Mouse (Mus musculus): ENCODE results near the gene Tnfrsf13c. TPM values are rescaled to one million over a fixed set of nuclear protein-coding genes. Genes with fewer than 3 reads are reported as not detected.
A peak's percentile ranks its signal among the peaks of the same experiment; 100 is the strongest.

Gene Tnfrsf13c
- total RNA-seq, 2 experiments from 2014 or later = 0.54 to 0.79 TPM

DNA sequence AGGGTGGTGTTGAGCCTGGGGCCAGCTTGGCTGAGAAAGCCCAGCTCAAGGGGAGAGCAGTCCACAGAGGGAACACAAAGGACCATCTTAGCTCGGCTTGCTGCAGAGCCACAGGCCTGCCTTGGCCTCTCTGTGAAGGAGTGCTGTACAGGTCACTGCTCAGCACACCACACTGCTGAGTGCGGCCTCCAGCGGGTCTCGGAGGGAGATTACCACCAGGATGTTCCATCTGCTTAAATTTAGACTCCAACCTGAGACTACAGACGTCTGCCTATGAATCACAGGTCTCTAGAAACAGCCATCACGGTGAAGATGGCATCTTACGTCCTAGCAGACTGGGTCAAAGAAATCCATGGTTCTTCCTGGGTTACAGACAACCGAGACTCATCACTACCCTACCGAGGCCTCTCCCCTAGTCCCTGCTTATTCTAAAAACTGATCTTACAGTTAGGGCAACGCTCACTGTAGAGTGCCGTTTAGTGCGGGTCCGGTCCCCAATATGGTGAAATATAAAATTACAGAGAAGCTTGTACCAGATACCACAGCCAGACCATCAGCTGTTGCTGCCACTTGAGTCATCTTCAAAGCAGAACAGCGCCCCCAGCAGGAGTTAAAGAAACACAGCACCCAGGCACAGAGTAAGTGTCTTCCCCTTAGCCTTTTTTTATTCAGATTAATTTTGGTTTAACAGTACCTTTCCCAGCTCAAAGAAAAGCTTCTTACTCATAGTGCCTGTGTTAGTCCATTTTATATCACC, 2.9 kb downstream of the Tnfrsf13c start:
- no peak overlapping the region for H3K27ac ChIP-seq
- peak; percentile 65 for TF ChIP-seq CTCF (conservative IDR thresholded peaks at IDR 0.05)
- no peak overlapping the region for H3K4me3 ChIP-seq

DNA sequence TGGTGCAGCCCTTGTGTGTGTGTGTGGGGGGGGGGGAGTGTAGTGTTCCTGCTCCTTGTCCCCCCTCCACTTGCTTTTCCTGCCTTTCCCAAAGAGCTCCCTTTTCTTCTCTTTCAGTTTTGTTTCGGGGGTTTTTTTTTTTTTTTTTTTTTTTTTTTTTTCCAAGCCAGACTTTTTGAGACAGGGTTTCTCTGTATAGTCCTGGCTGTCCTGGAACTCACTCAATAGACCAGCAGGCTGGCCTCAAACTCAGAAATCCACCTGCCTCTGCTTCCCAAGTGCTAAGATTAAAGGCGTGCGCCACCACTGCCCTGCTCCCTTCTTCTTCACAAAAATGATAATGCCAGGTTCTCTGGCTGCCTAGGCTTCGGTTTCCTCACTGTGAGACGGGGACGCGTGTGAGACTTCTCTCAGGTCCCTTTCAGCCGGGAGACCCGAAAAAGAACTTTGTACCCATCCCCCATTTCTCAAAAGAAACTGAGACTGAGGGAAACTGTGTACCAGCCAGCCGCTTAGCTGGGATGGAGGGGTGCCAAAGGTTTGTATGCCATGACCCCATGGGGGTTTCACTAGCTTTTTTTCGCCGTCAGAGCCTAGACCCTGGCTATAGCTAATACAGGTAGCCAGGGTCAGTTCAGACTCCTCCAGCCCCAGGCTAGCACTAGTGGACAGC, 4.0 kb downstream of the Tnfrsf13c start:
- no peak for TF ChIP-seq CTCF (conservative IDR thresholded peaks at IDR 0.05)
- no peak overlapping the region for H3K4me3 ChIP-seq
- no peak overlapping the region for H3K27ac ChIP-seq
- DNase-seq (ENCODE audit: low spot score in 2 of 2) = no peak

More for the DNA sequence above, 2.9 kb downstream of the Tnfrsf13c start:
- no peak for DNase-seq (ENCODE audit: low spot score in 2 of 2)

DNA sequence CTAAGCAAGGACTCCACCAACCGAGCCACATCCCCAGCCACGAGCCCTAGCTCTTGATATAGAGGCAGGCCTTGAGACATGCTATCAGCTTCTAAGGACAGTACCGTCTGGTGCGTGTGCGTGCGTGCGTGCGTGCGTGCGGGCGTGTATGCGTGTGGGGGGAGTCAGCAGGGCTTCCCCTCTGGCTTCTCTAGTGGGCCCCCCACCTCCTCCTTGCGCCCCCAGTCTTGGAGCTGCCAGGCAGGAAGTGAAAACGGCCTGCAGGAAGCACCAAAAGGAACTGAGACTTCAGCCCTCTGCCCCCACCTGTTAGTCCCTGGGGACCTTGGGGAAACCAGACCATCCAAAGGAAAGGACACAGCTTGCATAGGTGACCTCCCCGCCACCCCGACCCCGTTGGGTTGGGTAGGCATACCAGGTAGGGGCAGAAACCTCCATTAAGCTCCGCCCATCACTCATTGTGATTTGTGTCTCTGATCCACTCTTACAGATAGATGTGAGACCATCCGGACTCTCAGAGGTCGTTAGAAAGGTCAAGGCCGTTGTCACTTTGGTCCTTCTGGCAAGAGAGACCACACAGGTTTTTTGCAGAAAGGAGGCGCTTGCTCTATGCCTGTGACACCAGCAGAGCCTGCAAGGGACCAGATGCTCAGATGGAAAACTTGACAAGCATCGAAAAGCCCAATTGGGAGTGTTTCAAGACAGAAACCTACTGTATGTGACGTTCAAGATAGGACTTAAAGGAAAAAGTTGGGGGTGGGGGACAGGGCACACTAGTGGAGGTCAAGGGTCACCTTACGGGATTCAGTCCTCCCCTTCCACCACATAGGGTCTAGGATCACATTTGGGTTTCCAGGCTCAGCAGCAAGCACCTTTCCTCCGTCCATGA, 5.1 kb downstream of the Tnfrsf13c start:
- DNase-seq (ENCODE audit: low spot score in 2 of 2) = no peak
- no peak overlapping the region for H3K27ac ChIP-seq
- H3K4me3 ChIP-seq = no peak overlapping the region
- TF ChIP-seq CTCF (conservative IDR thresholded peaks at IDR 0.05) = no peak

GRCm38 (mm10) chr15:82217980-82218379, 6.2 kb downstream of the Tnfrsf13c start:
- no peak for TF ChIP-seq CTCF (conservative IDR thresholded peaks at IDR 0.05)
- H3K4me3 ChIP-seq = no peak overlapping the region
- H3K27ac ChIP-seq = no peak overlapping the region
- DNase-seq (ENCODE audit: low spot score in 2 of 2) = no peak

GRCm38 (mm10) chr15:82217039-82217438, 7.1 kb downstream of the Tnfrsf13c start:
- TF ChIP-seq CTCF (conservative IDR thresholded peaks at IDR 0.05) = peak; percentile 37
- no peak overlapping the region for H3K27ac ChIP-seq
- H3K4me3 ChIP-seq = no peak overlapping the region
- no peak for DNase-seq (ENCODE audit: low spot score in 2 of 2)

- no peak for TF ChIP-seq CTCF (conservative IDR thresholded peaks at IDR 0.05)
- no peak overlapping the region for H3K27ac ChIP-seq
- H3K4me3 ChIP-seq = no peak overlapping the region
- no peak for DNase-seq (ENCODE audit: low spot score in 2 of 2)
These were observed 7.9 kb downstream of the Tnfrsf13c start for GRCm38 (mm10) chr15:82216142-82216827.

- no peak for TF ChIP-seq CTCF (conservative IDR thresholded peaks at IDR 0.05)
- H3K4me3 ChIP-seq = no peak overlapping the region
- no peak overlapping the region for H3K27ac ChIP-seq
- DNase-seq (ENCODE audit: low spot score in 2 of 2) = no peak
These were observed 8.7 kb downstream of the Tnfrsf13c start for GRCm38 (mm10) chr15:82215332-82216046.

DNA sequence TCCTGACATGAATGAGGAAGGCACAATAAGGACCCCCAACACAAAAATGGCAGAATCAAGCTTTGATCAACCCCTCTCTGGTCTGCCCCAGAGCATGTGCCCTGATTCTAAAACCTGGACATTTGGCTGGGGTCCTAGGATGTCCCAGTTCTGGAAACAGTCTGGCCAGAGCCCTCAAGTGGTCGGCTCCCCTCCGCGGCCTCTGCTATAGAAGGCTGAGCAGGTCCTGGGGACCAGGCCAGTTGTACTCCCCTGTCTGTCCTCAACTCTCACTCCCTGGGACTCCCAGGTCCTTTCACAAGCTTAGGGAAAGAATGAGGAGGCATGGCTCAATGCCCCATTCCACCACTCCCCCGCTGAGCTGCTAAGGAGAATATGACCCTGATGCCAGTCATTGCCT, 10.9 kb downstream of the Tnfrsf13c start:
- Histone ChIP-seq H3K4me3 (no peak overlapping the region), H3K27ac (no peak overlapping the region)
- no peak for DNase-seq (ENCODE audit: low spot score in 2 of 2)
- no peak for TF ChIP-seq CTCF (conservative IDR thresholded peaks at IDR 0.05)

DNA sequence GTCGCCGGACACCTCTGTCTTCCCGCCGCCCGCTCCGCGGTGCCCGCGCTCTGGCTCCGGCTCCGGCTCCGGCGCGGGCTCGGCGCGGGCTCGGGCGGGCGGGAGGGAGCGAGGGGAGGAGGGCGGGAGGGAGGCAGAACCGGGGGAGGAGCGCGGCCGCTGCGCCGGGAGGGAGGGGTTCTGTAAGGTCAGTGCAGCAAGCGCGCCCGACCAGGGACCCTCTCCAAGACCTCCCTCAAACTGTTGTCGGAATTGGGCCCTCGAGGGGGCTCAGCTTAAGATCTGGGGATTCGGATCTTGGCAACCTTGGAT, 11.5 kb downstream of the Tnfrsf13c start, which contains the start of gene Shisa8:
TSS of gene Shisa8 (minus strand) at position 64 of the 312 bp plus-strand sequence.
- no peak within 1 kb of the TSS for H3K27ac ChIP-seq
- no peak for DNase-seq (ENCODE audit: low spot score in 2 of 2)
- H3K4me3 ChIP-seq = peak within 1 kb of the TSS; percentile 50
- no peak for TF ChIP-seq CTCF (conservative IDR thresholded peaks at IDR 0.05)

DNA sequence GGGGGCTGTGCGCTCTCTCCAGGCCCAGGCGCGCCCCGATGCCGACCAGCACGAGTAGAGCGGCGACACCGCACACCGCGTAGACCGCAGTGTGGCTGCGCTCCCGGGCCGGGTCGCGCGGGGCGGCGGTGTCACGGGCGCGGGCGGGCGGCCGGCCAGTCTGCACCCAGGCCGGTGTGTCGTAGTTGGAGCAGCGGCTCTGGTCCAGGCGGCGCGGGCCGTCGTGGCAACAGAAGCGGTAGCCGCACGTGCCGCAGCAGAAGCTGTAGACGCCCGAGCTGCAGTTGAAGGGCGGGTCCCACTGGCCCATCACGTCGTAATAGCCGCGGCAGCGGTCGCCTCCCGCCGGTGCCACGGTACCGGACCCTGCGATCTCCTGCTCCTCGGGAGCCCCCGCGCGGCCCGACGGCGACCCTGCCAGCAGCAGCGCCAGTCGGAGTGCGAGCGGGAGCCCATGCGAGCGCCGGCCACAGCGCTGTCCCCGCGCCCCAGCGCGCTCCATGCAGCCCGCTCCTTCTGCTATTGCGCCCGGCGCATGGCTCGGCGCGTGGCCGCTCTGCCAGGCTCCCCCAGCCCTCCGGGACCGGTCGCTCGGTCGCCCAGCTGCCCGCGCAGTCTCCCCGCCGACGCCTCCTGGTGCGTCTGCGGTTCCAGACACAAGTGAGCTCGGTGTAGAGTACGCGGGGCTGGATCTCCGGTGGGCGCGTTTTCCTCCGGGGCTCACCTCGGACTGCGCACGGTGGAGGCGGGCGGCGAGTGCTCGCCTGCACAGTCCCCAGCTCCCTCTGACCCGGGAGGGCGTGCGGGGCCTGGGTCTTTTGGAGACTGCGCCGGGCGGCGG, 12.0 kb downstream of the Tnfrsf13c start:
- Histone ChIP-seq H3K27ac (no peak overlapping the region), H3K4me3 (peak overlapping the region; percentile 50)
- peak; percentile 52 for TF ChIP-seq CTCF (conservative IDR thresholded peaks at IDR 0.05)
- no peak for DNase-seq (ENCODE audit: low spot score in 2 of 2)

DNA sequence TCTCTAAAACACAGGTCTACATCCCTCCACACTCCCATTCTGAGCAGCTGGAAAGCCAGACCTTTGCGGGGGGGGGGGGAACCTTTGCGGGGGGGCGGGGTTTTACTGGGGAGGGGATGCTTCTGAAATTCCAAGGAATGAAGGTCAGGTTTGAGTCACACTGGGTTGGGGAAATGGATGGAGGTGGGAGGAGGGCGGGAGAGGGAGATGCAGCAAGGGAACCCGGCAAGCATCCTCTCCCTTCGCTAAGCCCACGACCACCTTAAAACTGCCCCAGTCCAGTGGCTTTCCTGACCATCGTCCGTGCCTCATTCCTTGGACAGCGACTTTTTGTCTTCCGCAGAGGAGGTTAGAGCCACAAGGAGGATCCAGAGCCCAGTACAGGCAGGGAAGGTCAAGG, 12.9 kb downstream of the Tnfrsf13c start:
- no peak overlapping the region for H3K27ac ChIP-seq
- no peak overlapping the region; the same call in 1 of the 2 replicates for H3K4me3 ChIP-seq
- TF ChIP-seq CTCF (conservative IDR thresholded peaks at IDR 0.05) = no peak
- no peak for DNase-seq (ENCODE audit: low spot score in 2 of 2)
